Mouse (Mus musculus) myocyte (in vitro differentiated cells): ENCODE measurements around the gene Nrf1. TPM values are rescaled to one million over a fixed set of nuclear protein-coding genes. Genes with fewer than 3 reads are reported as not detected.

ENCODE experiments used
- H3K27me3 ChIP-seq: one replicate; pipeline ENCODE4 v1.6.1; 2011; ENCODE audit not compliant: control insufficient read depth, insufficient read depth, insufficient read length
- H3K36me3 ChIP-seq: one replicate; pipeline ENCODE4 v1.6.1; 2011; ENCODE audit not compliant: control insufficient read depth, insufficient read depth
- H3K4me2 ChIP-seq: one replicate; pipeline ENCODE4 v1.6.1; 2011; ENCODE audit warnings: low read depth, control low read depth
- H3K4me3 ChIP-seq: one replicate; pipeline ENCODE4 v1.5.1; 2011; ENCODE audit warnings: mild to moderate bottlenecking, control low read depth, moderate library complexity
- H3K79me2 ChIP-seq: one replicate; pipeline ENCODE4 v1.6.1; 2011; ENCODE audit not compliant: control insufficient read depth, insufficient read depth
- H3ac ChIP-seq: one replicate; pipeline ENCODE4 v1.6.1; 2011; ENCODE audit not compliant: control insufficient read depth, insufficient read length
- CEBPB ChIP-seq: IDR thresholded peaks from 2 replicates; pipeline ENCODE4 v1.6.1; 2011; ENCODE audit warnings: mild to moderate bottlenecking, moderate library complexity; ENCODE audit not compliant: poor library complexity, insufficient read depth, severe bottlenecking
- E2F4 ChIP-seq: IDR thresholded peaks from one replicate; pipeline ENCODE4 v1.6.1; 2011; ENCODE audit warnings: mild to moderate bottlenecking, control low read depth, moderate library complexity; ENCODE audit not compliant: insufficient read depth
- MAX ChIP-seq: IDR thresholded peaks from one replicate; pipeline ENCODE4 v1.6.1; 2011; ENCODE audit warnings: low read depth, mild to moderate bottlenecking, control low read depth
- MYOD1 ChIP-seq, 3 experiments: IDR thresholded peaks; one replicate each; pipeline ENCODE4 v1.6.1; 2011; ENCODE audit warnings: control low read depth in 2 of 3, low read depth in 2 of 3, mild to moderate bottlenecking in 2 of 3, moderate library complexity in 1 of 3; ENCODE audit not compliant: insufficient read length in 2 of 3, control insufficient read depth in 1 of 3
- MYOG ChIP-seq, 3 experiments: IDR thresholded peaks; one replicate each; pipeline ENCODE4 v1.6.1; 2011; ENCODE audit warnings: control low read depth in 2 of 3, low read depth in 2 of 3, mild to moderate bottlenecking in 2 of 3; ENCODE audit not compliant: insufficient read length in 2 of 3, control insufficient read depth in 1 of 3, insufficient read depth in 1 of 3
- POLR2A ChIP-seq: IDR thresholded peaks from one replicate; pipeline ENCODE4 v1.6.1; 2011; ENCODE audit warnings: low read depth, mild to moderate bottlenecking, control low read depth, moderate library complexity; ENCODE audit not compliant: insufficient read length
- POLR2AphosphoS2 ChIP-seq: IDR thresholded peaks from one replicate; pipeline ENCODE4 v1.6.1; 2011; ENCODE audit warnings: low read depth, control low read depth; ENCODE audit not compliant: insufficient read length
- REST ChIP-seq: IDR thresholded peaks from one replicate; pipeline ENCODE4 v1.6.1; 2011; ENCODE audit warnings: mild to moderate bottlenecking, control low read depth, moderate library complexity; ENCODE audit not compliant: insufficient read depth, insufficient read length
- SRF ChIP-seq: IDR thresholded peaks from one replicate; pipeline ENCODE4 v1.6.1; 2011; ENCODE audit warnings: low read depth; ENCODE audit not compliant: control insufficient read depth, insufficient read length
- TCF12 ChIP-seq: IDR thresholded peaks from one replicate; pipeline ENCODE4 v1.6.1; 2011; ENCODE audit warnings: mild to moderate bottlenecking, control low read depth; ENCODE audit not compliant: poor library complexity, insufficient read depth, severe bottlenecking
- TCF3 ChIP-seq: IDR thresholded peaks from one replicate; pipeline ENCODE4 v1.6.1; 2011; ENCODE audit warnings: low read depth, control low read depth; ENCODE audit not compliant: insufficient read length
- USF1 ChIP-seq: IDR thresholded peaks from one replicate; pipeline ENCODE4 v1.6.1; 2011; ENCODE audit warnings: low read depth, mild to moderate bottlenecking, control low read depth, moderate library complexity
- polyA plus RNA-seq: library from polyadenylated mRNA; unstranded; fragments of >200 nt; fragmentation: generic; extraction: Trizol; gene quantifications from one replicate; pipeline ENCODE4 v1.2.1, GENCODE M21; 2012; ENCODE audit warnings: missing spikeins

The Nrf1 gene
- polyA plus RNA-seq, 1 experiment, result 26.8 TPM

GRCm38 (mm10) chr6:30150471-30150870 lies 102.7 kb downstream of the Nrf1 start:
- no peaks in the 10 kb centered on the region for H3K79me2 ChIP-seq
- H3K4me2 ChIP-seq, result no peak overlapping the region
- H3K36me3 ChIP-seq, result peaks cover 4% of the 10 kb centered on the region
- H3K27me3 ChIP-seq, result no peaks in the 10 kb centered on the region
- TF ChIP-seq MYOG (IDR thresholded peaks at IDR 0.05; ENCODE audit: control insufficient read depth in 1 of 3, insufficient read depth in 1 of 3, insufficient read length in 2 of 3, low read depth in 2 of 3) (no peak), POLR2A (no peak), POLR2AphosphoS2 (no peak), MYOD1 (IDR thresholded peaks at IDR 0.05; ENCODE audit: control insufficient read depth in 1 of 3, insufficient read length in 2 of 3, low read depth in 2 of 3) (no peak), REST (no peak), USF1 (no peak), TCF12 (no peak), SRF (no peak), CEBPB (no peak), MAX (no peak), E2F4 (no peak), TCF3 (no peak)
- no peak overlapping the region for H3ac ChIP-seq
- H3K4me3 ChIP-seq, result no peak overlapping the region

- peaks cover 4% of the 10 kb centered on the region for H3K36me3 ChIP-seq
- no peak overlapping the region for H3ac ChIP-seq
- no peak overlapping the region for H3K4me2 ChIP-seq
- no peaks in the 10 kb centered on the region for H3K27me3 ChIP-seq
- TF ChIP-seq USF1 (no peak), REST (no peak), MYOG (IDR thresholded peaks at IDR 0.05; ENCODE audit: control insufficient read depth in 1 of 3, insufficient read depth in 1 of 3, insufficient read length in 2 of 3, low read depth in 2 of 3) (no peak), POLR2AphosphoS2 (no peak), TCF3 (no peak), POLR2A (no peak), SRF (no peak), CEBPB (no peak), MYOD1 (IDR thresholded peaks at IDR 0.05; ENCODE audit: control insufficient read depth in 1 of 3, insufficient read length in 2 of 3, low read depth in 2 of 3) (no peak), MAX (no peak), E2F4 (no peak), TCF12 (no peak)
- H3K79me2 ChIP-seq, result no peaks in the 10 kb centered on the region
- no peak overlapping the region for H3K4me3 ChIP-seq
Measured at GRCm38 (mm10) chr6:30152163-30152562, 104.4 kb downstream of the Nrf1 start.

- Histone ChIP-seq H3K79me2 (no peaks in the 10 kb centered on the region), H3K4me3 (no peak overlapping the region), H3K4me2 (no peak overlapping the region), H3K36me3 (peaks cover 4% of the 10 kb centered on the region), H3K27me3 (no peaks in the 10 kb centered on the region), H3ac (no peak overlapping the region)
- no peak for TF ChIP-seq CEBPB
- no peak for TF ChIP-seq MAX
- no peak for TF ChIP-seq E2F4
Measured at GRCm38 (mm10) chr6:30152649-30153048, 104.9 kb downstream of the Nrf1 start.

- H3K4me3 ChIP-seq, result no peak overlapping the region
- TF ChIP-seq REST (no peak), TCF12 (no peak), MYOG (IDR thresholded peaks at IDR 0.05; ENCODE audit: control insufficient read depth in 1 of 3, insufficient read depth in 1 of 3, insufficient read length in 2 of 3, low read depth in 2 of 3) (no peak), E2F4 (no peak), MAX (no peak), POLR2A (no peak), USF1 (no peak), CEBPB (no peak), TCF3 (no peak), MYOD1 (IDR thresholded peaks at IDR 0.05; ENCODE audit: control insufficient read depth in 1 of 3, insufficient read length in 2 of 3, low read depth in 2 of 3) (no peak), SRF (no peak), POLR2AphosphoS2 (no peak)
- no peaks in the 10 kb centered on the region for H3K27me3 ChIP-seq
- H3ac ChIP-seq, result no peak overlapping the region
- H3K4me2 ChIP-seq, result no peak overlapping the region
- peaks cover 4% of the 10 kb centered on the region for H3K36me3 ChIP-seq
- no peaks in the 10 kb centered on the region for H3K79me2 ChIP-seq
Measured at GRCm38 (mm10) chr6:30153076-30153475, 105.3 kb downstream of the Nrf1 start.

GRCm38 (mm10) chr6:30153733-30154415 lies 106.1 kb downstream of the Nrf1 start:
- H3ac ChIP-seq, result no peak overlapping the region
- H3K4me3 ChIP-seq, result no peak overlapping the region
- no peaks in the 10 kb centered on the region for H3K79me2 ChIP-seq
- no peak for TF ChIP-seq TCF12
- no peak for TF ChIP-seq CEBPB
- no peak for TF ChIP-seq E2F4
- TF ChIP-seq POLR2AphosphoS2, result no peak
- TF ChIP-seq POLR2A, result no peak
- TF ChIP-seq TCF3, result no peak
- TF ChIP-seq MAX, result no peak
- no peak for TF ChIP-seq USF1
- no peak for TF ChIP-seq SRF
- TF ChIP-seq MYOG (IDR thresholded peaks at IDR 0.05; ENCODE audit: control insufficient read depth in 1 of 3, insufficient read depth in 1 of 3, insufficient read length in 2 of 3, low read depth in 2 of 3), result no peak
- TF ChIP-seq REST, result no peak
- no peak for TF ChIP-seq MYOD1 (IDR thresholded peaks at IDR 0.05; ENCODE audit: control insufficient read depth in 1 of 3, insufficient read length in 2 of 3, low read depth in 2 of 3)
- peaks cover 4% of the 10 kb centered on the region for H3K36me3 ChIP-seq
- no peaks in the 10 kb centered on the region for H3K27me3 ChIP-seq
- no peak overlapping the region for H3K4me2 ChIP-seq
